Mouse (Mus musculus) cerebellum, adult 9-10 months (tissue): ENCODE measurements at regions not wholly inside any gene's neighbourhood (a gene's known extent, or its start where the extent isn't known, plus 50 kb on each side); places are given as distances from the start of the nearest gene placed in this dataset.

Experiments
- DNase-seq: peaks from one replicate; pipeline ENCODE4 v3.0.0; 2022

- no peak for DNase-seq
Measured at GRCm38 (mm10) chr4:54611990-54612980, 332.6 kb upstream of the Zfp462 start.

DNA sequence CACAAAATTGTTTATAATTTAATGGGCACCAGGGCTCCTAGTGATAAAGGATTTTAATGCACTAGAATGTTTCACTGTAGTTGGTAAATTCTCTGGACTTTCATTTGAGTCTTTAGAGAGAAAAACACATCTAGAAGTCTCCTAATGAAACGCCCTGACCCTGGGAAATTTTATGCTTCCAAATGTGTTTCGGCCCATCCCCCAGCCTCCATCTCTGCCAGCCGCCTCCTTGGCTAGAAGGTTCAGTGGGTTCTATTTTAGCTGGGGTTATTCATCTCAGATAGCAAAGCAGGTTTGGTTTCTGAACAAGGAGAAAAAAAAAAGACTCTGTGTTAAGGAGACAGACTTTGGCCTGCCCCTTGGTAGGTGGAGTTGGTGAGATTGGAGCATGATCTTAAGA is 331.8 kb upstream of the Zfp462 start:
- no peak for DNase-seq

DNA sequence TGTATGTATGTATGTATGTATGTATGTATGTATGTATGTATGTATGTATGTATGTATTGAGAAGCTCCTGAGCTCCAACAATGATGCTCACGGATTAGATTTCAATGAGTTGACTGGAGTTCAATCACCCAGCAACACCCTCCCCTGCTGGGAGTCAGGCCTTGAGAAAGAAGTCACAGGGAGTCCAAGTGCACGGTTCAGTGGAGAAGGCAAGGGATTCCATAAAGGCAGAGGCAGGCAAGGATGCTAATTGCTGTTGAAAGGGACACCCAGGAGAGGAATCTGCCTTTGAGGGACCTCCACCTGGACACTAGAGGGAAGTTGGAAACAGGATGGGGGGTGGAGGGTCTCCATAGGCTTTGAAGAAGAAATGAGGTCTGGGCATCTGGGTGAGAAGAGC is 331.2 kb upstream of the Zfp462 start:
- no peak for DNase-seq

DNA sequence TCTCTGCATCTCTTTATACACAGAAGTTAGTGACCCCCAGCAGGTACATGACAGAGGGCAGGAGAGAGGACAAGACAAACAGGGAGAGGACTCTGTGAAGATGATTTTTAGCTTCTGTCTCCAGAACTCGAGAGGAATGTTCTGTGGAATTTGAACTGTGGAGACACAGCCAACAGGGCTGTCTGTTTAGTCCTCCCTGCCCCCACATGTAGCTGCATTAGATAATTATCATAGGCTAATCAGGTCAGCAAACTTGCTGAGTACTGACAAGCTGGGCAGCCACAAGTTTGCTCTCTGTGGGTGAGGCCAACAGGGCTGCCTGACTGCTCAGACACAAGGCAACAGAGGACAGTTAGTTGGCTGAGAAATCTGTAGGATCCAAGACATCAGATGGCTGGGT is 329.0 kb upstream of the Zfp462 start:
- no peak for DNase-seq

DNA sequence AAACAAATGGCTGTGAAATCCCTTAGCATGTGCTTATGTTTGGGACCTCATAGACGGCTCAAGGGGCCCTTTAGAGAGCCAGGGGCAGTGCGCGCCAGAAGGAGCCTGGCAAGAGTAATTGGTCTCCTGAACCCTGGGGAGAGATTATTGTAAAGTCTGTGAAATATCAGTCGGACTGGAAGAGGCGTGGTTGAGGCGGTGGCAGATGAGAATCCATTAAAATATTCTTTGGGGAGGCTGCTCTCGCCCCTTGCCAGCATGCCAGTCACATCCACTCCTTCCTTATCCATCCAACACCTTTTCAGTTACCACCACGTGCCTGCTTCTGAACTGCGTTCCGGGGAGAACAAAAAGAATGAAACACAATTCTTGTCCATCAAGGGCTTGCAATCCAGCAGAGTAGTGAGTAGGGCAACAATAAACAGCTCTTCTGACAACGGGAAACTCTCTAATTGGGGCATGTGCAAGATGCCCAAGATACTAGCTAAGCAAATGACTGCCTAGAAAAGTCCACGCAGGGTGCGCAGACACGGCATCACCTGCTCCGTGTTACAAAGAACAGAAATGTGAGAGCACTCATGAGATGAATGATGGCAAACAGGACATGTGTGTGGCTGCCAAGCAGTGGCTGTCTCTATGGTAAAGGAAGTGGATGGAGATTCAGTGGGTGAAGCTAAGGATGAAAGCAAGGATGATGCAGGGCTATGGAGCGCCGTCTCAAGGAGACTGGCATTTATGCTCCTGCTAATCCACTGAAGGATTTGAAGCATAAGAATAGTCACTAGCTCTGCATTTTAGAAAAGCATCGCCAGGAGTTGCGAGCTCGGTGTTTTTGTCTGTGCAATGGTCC is 320.6 kb upstream of the Zfp462 start:
- DNase-seq = no peak

DNA sequence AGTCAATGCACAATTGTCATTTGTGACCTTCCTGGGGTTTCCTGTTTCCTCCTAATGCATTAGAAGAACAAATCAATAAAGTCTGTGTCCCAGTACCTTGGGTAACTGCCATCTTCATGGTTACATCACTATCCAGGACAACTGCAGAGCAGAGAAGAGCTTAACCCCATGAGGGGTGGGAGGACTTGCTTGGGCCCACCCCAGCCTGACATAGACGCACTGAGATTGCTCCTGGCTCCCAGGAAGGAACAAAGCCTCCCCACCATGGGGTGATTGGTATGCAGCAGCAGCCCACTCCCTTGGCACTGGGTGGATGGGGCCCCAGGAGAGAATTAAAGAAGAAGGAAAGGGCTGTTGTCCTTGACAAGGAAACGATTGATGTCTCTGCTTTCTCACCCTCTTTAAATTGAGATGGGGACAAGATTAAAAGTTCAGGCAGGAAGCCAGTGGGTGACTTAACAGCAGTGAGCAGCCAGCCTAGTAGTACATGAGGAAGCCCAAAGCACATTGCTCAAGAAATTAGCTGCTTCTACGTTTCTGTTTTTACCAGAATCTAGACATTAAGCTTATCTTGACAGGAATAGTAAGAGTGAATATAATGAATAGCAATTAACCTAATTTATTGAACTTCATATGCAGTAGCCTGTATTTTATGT is 307.7 kb upstream of the Zfp462 start:
- no peak for DNase-seq

- DNase-seq = no peak
Measured at GRCm38 (mm10) chr4:54646033-54646432, 298.8 kb upstream of the Zfp462 start.

DNA sequence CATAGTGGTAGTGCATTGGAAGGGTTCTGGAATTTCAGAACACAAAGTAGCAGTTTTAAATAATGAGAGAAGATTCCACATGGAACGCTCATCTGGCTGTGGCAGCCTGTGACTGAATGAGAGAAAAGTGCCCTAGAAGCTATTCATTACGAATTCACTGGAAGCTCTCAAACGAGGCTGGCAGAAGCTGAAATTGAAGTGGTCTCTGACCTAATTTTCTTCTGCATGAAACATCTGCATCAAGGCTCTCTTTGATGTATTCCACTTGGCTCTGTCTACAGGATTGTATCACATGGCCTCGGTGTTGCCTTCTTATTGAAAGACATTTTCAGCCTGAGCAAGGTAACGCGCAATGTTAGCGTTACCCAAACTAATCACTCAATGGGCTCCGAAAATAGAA is 298.4 kb upstream of the Zfp462 start:
- DNase-seq = no peak

DNA sequence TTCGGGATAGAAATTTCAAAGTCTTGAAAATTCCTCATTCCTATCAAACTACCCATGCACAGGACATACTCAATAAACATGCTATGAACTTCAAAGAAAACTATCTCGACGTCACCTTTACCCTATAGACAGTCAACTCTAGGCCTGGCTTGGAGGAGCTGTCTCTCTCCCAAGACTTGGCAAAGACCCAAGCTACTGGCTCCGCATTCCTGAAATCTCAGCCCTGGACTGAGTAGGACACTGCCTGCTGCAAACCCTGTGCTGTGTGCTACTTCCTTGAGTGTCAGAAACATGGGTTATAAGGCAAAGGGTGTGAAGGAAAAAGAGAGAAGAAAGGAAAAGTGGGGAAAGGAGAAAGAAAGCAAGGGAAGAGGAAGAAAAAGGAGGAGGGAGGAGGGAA is 296.6 kb upstream of the Zfp462 start:
- no peak for DNase-seq

DNA sequence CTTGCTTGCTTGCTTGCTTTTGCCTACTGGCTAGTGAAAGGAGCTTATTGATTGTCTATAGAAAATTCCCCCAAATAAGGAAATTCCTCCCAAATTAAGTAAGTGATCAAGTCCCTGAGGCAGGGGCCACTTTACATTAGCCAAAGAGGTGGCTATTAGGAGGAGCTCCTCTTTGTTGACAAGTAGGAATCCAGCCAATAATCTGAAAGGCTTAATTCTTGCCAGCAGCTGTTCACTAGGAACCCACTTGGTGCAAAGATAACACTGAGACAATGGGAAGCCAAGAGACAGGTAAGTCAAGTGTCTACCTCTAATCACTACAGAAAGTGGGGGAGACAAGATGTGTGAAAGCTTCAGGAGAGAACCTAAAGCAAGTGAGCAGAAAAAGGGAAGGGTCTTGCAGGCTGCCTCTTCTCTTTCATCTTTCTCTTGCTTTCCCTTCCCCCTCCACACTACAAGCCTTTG is 293.2 kb upstream of the Zfp462 start:
- no peak for DNase-seq

- no peak for DNase-seq
Measured at GRCm38 (mm10) chr4:54652111-54653021, 292.5 kb upstream of the Zfp462 start.

DNA sequence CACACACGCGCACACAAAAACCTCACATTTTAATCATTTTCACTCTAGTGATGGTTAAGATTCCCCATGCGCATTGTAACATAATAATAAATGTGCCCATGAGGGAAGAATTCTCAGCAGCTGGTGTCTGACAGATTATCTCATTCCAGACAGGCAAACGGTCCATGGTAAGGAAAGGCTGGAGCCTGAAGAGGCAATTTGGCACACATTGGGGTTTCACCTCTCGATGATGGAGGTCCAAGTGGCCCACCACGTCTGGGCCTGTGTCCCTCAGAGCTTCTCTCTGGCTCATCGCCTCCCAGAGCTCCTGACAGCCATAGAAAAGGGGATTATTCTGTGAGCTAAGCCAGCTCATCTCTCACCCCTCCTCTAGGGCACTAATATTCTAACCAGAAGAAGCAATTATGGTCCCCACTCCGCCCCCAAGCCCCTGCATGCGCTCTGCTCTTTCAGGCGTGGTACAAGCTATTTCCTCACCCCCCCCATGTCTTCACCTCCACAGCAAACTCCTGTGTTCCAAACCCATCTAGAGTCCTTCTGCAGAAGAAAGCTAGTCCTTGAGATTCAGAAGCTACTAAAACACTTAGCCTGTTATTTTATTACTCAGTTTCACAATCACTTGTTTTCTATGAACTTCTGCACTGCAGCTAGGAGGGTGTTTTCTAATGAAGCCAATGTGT is 291.6 kb upstream of the Zfp462 start:
- no peak for DNase-seq
